Mouse (Mus musculus) heart, embryonic 14.5 days (tissue): ENCODE measurements at regions not wholly inside any gene's neighbourhood (a gene's known extent, or its start where the extent isn't known, plus 50 kb on each side); places are given as distances from the start of the nearest gene placed in this dataset.

ENCODE experiments used
- ATAC-seq: fragments of 200-750 bp; cut with Nextera tagmentation; 2 replicates; pipeline ENCODE4 v1.8.0; 2017; ENCODE audit warnings: low read depth, moderate TSS enrichment; ENCODE audit not compliant: insufficient number of reproducible peaks, insufficient read depth, low FRiP score
- H3K27ac ChIP-seq, 2 experiments: fragments of 200-500 bp in 1 of 2; fragments of 300-500 bp in 1 of 2; sonication (generic) in 1 of 2; replicated peaks in 1 of 2; 2 replicates each; pipeline ENCODE4 v1.5.1; 2012 to 2014; ENCODE audit warnings: low read depth in 2 of 2, low read length in 2 of 2, control low read depth in 1 of 2, mild to moderate bottlenecking in 1 of 2, mixed read lengths in 1 of 2; ENCODE audit not compliant: control insufficient read depth in 1 of 2, insufficient read depth in 1 of 2
- H3K27me3 ChIP-seq: fragments of 300-500 bp; sonication (generic); 2 replicates; pipeline ENCODE4 v1.6.1; 2014; ENCODE audit warnings: mild to moderate bottlenecking, low read length, control low read depth; ENCODE audit not compliant: control insufficient read depth, insufficient read depth
- H3K36me3 ChIP-seq: fragments of 300-500 bp; sonication (generic); 2 replicates; pipeline ENCODE4 v1.6.1; 2014; ENCODE audit warnings: mild to moderate bottlenecking, control low read depth, low read length, mixed read lengths; ENCODE audit not compliant: control insufficient read depth, insufficient read depth
- H3K4me1 ChIP-seq, 2 experiments: fragments of 200-500 bp in 1 of 2; fragments of 300-500 bp in 1 of 2; sonication (generic) in 1 of 2; 2 replicates each; pipeline ENCODE4 v1.6.1; 2012 to 2014; ENCODE audit warnings: low read length in 2 of 2, control low read depth in 1 of 2, mixed read lengths in 1 of 2; ENCODE audit not compliant: control insufficient read depth in 2 of 2, insufficient read depth in 2 of 2
- H3K4me2 ChIP-seq: fragments of 300-500 bp; sonication (generic); 2 replicates; pipeline ENCODE4 v1.6.1; 2014; ENCODE audit warnings: mild to moderate bottlenecking, low read length
- H3K4me3 ChIP-seq, 2 experiments: fragments of 200-500 bp in 1 of 2; fragments of 300-500 bp in 1 of 2; sonication (generic) in 1 of 2; 2 replicates each; pipeline ENCODE4 v1.5.1; 2012 to 2014; ENCODE audit warnings: low read length in 2 of 2, mild to moderate bottlenecking in 2 of 2, control low read depth in 1 of 2, low read depth in 1 of 2, moderate library complexity in 1 of 2; ENCODE audit not compliant: control insufficient read depth in 1 of 2, insufficient read depth in 1 of 2
- H3K9ac ChIP-seq: fragments of 300-500 bp; sonication (generic); 2 replicates; pipeline ENCODE4 v1.6.1; 2014; ENCODE audit warnings: mild to moderate bottlenecking, low read length
- H3K9me3 ChIP-seq: fragments of 300-500 bp; sonication (generic); 2 replicates; pipeline ENCODE4 v1.6.1; 2016; ENCODE audit warnings: low read length, control low read depth; ENCODE audit not compliant: control insufficient read depth
- WGBS: fragments of 180-500 bp; shearing (Covaris S2); extraction: QIAGEN DNeasy Blood & Tissue Kit; methylation state at CpG from one replicate; pipeline ENCODE4 v1.1.7; 2014; 5-methylcytosine and 5-hydroxymethylcytosine counted together

DNA sequence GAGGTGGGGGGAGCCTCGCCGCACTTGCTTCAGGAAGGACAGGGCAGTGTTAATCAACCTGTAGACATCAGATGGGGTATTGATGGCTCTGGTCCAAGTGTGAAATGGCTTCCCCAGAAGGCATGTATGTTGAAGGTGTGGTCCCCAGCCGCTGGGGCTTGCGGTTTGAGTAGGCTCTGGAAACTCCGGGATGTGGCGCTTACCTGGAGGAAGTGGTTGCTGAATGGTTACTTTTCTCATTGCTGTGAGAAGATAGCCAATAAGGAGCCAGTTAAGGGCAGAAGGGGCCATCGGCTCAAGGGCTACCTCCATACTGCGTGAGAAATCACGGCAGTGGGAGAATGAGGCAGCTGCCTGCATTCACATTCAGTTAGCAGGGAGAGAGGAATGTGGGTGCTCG, 181.6 kb upstream of the Agap1 start:
- Histone ChIP-seq H3K9me3 (no peaks in the 10 kb centered on the region), H3K9ac (no peak overlapping the region), H3K4me2 (no peak overlapping the region), H3K36me3 (no peaks in the 10 kb centered on the region), H3K4me1 (no peaks in the 10 kb centered on the region), H3K4me3 (no peak overlapping the region), H3K27ac (no peak overlapping the region), H3K27me3 (no peaks in the 10 kb centered on the region)
- ATAC-seq, result no peak
- WGBS, result 81% methylated on average over 10 of the region's 10 CpGs

DNA sequence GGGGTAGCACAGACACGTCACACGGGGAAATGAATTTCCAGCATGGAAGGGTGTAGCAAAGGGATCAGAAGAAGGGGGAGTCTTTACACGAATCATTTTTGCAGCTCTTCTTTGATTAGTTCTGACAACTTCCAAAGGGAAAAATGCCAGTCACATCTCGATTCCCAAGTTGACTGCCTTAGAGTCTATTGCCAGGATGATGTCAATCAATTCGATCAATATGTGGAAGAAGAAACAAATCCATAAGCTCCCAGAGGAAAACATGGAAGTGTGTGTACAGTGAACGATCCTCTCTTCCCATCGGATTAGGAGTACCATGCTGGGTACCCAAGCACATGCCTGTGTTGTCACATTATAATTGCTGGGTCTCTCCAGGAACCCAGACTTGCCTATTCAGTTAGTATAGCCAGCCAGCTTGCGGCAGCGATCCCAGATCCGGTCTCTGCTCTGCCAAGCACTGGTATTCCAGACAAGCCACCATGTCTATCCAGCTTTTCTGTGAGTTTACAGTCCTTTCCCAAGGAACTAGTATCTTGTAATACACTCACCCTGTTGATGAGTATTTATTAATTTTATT, 180.7 kb upstream of the Agap1 start:
- Histone ChIP-seq H3K4me3 (no peak overlapping the region), H3K9ac (no peak overlapping the region), H3K9me3 (no peaks in the 10 kb centered on the region), H3K27ac (no peak overlapping the region), H3K4me1 (no peaks in the 10 kb centered on the region), H3K27me3 (no peaks in the 10 kb centered on the region), H3K36me3 (no peaks in the 10 kb centered on the region), H3K4me2 (no peak overlapping the region)
- WGBS, result 86% methylated on average over 10 of the region's 10 CpGs
- ATAC-seq, result no peak

DNA sequence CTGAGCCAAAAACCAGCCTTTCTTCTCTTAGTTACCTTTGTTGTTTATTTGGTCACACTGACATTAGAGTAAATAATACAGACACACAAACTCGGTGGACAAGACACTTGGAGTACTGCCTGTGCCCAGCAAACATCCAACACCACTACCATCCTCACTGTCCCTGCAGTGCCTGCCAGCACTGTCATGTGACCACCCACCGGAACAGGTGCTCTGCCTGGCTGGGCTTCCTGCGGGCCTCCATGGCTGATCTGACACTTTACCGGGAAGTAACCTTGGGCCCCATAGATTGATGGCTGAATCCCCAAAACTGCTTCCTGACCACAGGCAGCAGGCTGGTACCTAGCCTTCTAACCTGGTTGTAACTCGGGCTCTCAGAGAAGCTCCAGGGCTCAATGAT, 175.2 kb upstream of the Agap1 start:
- Histone ChIP-seq H3K27me3 (no peaks in the 10 kb centered on the region), H3K9ac (no peak overlapping the region), H3K27ac (no peak overlapping the region), H3K4me2 (no peak overlapping the region), H3K4me3 (no peak overlapping the region), H3K9me3 (no peaks in the 10 kb centered on the region), H3K4me1 (0 out of 4 replicates have a peak, but pooled peaks cover 0 to 2% of the 10 kb centered on the region in 2 experiments), H3K36me3 (no peaks in the 10 kb centered on the region)
- ATAC-seq, result no peak
- 70% methylated on average over 5 of the region's 5 CpGs for WGBS

DNA sequence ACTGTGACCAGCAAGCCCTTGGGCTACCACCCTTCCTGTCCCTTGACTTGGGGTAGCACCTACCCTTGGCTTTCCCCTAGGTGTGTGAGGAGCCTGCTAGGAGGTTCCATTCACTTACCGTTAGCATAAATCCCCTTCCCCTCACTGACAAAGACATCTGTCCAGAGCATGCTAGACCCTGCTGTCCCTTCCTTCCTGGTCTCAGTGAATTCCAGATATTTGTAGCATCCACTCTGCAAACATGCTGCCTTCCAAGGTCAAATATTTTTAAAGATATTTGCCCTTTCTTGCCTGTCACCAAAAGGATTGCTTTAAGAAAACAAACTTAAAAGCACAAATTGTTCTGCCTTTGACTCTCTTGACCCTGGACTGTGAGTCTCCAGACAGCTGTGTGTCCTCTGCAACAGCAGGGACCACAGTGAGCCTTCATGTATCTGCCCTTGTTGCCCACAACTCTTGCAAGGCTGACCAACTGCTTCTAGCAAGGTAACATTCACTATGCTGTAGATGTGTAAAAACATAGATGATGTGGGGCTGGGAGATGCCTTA, 173.4 kb upstream of the Agap1 start:
- Histone ChIP-seq H3K4me1 (0 out of 4 replicates have a peak, but pooled peaks cover 0 to 2% of the 10 kb centered on the region in 2 experiments), H3K36me3 (no peaks in the 10 kb centered on the region), H3K27ac (no peak overlapping the region), H3K9ac (no peak overlapping the region), H3K4me2 (no peak overlapping the region), H3K27me3 (no peaks in the 10 kb centered on the region), H3K9me3 (no peaks in the 10 kb centered on the region), H3K4me3 (no peak overlapping the region)
- 64% methylated on average over 1 of the region's 1 CpGs for WGBS
- ATAC-seq, result no peak

DNA sequence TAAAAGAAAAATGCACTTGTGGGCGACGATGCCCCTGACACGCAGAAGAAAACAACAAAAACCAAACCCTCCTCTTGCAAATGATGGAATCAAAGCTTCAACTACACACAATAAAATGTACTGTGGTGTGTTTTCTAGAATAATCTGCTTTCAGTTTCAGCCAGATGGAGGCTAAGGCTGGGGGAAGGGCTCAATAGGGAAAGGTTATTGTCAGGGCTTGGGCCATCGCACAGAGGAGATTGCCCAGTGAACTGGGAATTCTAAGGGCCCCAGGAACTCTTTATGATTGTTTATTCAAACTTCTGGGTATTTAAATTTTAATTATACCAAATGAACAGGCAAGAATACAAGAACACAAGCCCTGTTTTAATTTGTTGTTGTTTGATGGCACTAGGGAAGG, 169.6 kb upstream of the Agap1 start:
- Histone ChIP-seq H3K27me3 (no peaks in the 10 kb centered on the region), H3K4me3 (no peak overlapping the region), H3K9ac (no peak overlapping the region), H3K4me2 (no peak overlapping the region), H3K27ac (no peak overlapping the region), H3K36me3 (no peaks in the 10 kb centered on the region), H3K9me3 (no peaks in the 10 kb centered on the region), H3K4me1 (no peaks in the 10 kb centered on the region)
- 79% methylated on average over 4 of the region's 4 CpGs for WGBS
- no peak for ATAC-seq

DNA sequence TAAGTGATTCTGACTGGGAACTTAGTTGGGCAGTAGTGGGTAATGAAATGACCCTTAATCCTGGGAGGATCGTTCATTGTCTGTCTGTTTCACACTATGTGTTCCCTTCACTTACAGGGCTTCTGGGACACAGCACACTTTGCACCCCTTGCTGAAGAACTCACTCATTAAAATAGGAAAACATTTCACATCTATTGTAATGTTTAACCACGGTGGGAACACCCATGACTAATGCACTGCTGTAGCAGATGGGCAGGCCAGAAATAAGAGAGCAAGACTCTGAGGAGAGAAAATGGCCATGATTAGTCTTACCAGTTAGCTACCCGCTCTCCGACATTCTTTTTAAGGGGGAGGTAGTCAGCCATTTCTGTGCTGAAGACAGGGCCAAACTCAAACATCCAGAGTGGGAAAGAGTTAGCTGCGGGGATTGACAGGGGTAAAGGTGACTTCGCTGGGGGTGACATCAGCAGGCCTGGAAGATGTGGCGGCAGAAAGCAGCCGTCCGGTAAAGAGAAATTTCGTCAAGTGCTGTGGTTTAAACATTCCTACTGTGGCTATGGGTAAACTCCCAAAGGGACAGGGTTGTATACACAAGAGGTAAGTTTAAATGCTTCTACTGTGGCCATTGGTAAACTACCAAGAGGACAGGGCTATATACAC, 167.3 kb upstream of the Agap1 start:
- H3K36me3 ChIP-seq, result no peaks in the 10 kb centered on the region
- no peaks in the 10 kb centered on the region for H3K27me3 ChIP-seq
- WGBS, result 83% methylated on average over 10 of the region's 10 CpGs
- no peak overlapping the region for H3K27ac ChIP-seq
- H3K4me3 ChIP-seq, result no peak overlapping the region
- ATAC-seq, result no peak
- H3K4me1 ChIP-seq, result no peaks in the 10 kb centered on the region
- no peak overlapping the region for H3K4me2 ChIP-seq
- H3K9me3 ChIP-seq, result no peaks in the 10 kb centered on the region
- no peak overlapping the region for H3K9ac ChIP-seq

DNA sequence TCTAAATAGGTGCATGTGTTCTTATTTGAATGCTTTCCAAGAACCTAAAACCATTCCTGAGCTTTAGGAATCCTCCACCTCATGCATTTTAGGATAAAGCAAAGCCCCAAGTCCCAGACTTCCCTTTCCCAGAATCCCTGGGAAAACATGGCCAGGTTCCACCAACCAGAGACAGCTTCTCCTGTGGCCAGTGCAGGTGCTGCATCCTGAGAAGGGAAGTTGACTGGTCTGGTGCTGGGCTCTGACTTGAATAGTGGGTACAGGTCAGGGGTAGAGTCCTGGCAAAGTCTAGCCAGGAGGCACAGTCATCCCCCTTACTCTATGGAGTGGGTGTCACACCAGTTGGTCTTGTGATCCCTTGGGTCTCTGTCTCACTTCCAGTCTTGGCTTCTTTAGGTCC, 166.6 kb upstream of the Agap1 start:
- Histone ChIP-seq H3K9ac (no peak overlapping the region), H3K27ac (no peak overlapping the region)

DNA sequence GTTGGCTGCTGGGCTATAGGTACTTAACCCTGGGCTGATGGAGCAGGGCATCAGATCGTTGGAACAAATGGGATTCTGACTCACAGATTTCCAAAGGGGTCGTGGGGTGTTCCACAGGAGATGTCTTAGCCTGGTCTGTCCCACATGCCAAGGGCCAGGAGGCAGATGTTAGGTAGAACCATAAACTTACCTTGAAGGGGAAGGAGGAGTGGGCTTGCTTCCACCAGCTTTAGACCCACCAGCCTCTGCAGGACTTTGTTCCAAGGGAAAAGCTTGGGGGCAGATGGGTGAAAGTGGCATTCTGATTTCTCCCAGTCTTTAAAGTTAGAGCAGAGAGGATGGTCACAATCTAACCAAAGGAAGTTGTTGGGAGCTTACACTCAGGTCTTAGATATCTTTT, 165.7 kb upstream of the Agap1 start:
- 70% methylated on average over 2 of the region's 2 CpGs for WGBS
- Histone ChIP-seq H3K4me1 (no peaks in the 10 kb centered on the region), H3K36me3 (no peaks in the 10 kb centered on the region), H3K4me2 (no peak overlapping the region), H3K9ac (no peak overlapping the region), H3K27ac (no peak overlapping the region), H3K27me3 (no peaks in the 10 kb centered on the region), H3K9me3 (no peaks in the 10 kb centered on the region), H3K4me3 (no peak overlapping the region)
- ATAC-seq, result no peak

More for the DNA sequence above, 166.6 kb upstream of the Agap1 start:
- Histone ChIP-seq H3K27me3 (no peaks in the 10 kb centered on the region), H3K4me1 (no peaks in the 10 kb centered on the region), H3K36me3 (no peaks in the 10 kb centered on the region), H3K9me3 (no peaks in the 10 kb centered on the region), H3K4me3 (no peak overlapping the region), H3K4me2 (no peak overlapping the region)
- no peak for ATAC-seq
